Mouse (Mus musculus): ENCODE data around the gene Pcid2. TPM values are rescaled to one million over a fixed set of nuclear protein-coding genes. Genes with fewer than 3 reads are reported as not detected.
"Not testable (repeated sequence)": the region's sequence is repeated elsewhere in the genome, so short reads cannot be mapped to it uniquely, and the experiment has no call there.

Pcid2 gene
- polyA plus RNA-seq (2015; fragmentation: Nextera tagmentation; extraction: Ambion mirVana): 36.4 and 38.4 TPM in 2 replicates

DNA sequence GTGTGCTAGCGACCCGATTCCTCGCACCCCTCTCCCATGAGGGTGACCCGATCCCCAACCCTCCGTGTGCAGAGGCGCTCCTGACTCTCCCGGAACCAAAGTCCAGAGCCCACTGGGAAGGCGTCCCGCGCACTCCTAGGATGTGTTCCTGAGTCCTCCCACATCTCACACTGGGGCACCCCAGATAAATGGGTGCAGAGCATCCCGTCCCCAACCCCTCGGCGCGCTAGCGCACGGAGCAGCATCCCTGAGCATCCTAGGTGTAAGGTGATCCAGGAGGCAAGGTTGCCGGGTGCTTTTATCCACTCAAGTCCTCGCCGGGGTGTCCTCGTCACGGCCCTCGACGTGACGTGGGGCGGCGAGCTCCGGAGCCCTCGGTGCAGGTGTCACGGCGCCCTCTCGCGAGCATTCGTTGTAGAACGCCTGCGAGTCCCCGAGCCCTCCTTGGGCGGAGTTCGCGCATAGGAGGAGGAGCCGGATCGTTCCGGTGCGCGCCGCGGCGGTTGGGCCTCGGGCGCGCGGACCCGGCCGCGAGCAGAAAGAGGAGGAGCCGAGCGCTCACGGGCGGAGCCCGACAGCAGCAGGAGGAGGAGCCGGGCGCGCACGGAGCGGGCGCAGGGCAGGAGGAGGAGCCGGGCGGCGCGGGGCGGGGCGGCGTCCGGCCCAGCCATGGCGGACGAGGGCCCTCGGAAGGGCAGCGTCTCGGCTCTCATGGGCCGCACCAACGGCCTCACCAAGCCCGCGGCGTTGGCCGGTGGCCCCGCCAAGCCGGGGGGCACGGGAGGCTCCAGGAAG is at the start of gene Pcid2, which contains the start of gene Cul4a:
Pcid2 (minus strand) TSS at position 373 of the 795 bp plus-strand sequence.
Cul4a (plus strand) TSS at position 535 of the 795 bp plus-strand sequence.
- Histone ChIP-seq H3K4me1 (replicated peaks; ENCODE audit: control insufficient read depth, insufficient read depth, low read length) (peaks cover 19% of the 10 kb centered on the region), H3K4me3 (ENCODE audit: low read length) (peak within 1 kb of the TSS; percentile 99), H3K27ac (ENCODE audit: low read length) (peak within 1 kb of the TSS; percentile 93), H3K9ac (ENCODE audit: low read length) (peak within 1 kb of the TSS; percentile 98), H3K27me3 (ENCODE audit: control insufficient read depth, insufficient read depth, low read depth, low read length) (no peaks in the 10 kb centered on the region), H3K4me2 (ENCODE audit: low read depth, low read length) (peak within 1 kb of the TSS; percentile 94), H3K9me3 (ENCODE audit: control insufficient read depth, low read length) (no peaks in the 10 kb centered on the region), H3K36me3 (ENCODE audit: control insufficient read depth, insufficient read depth, low read length) (0 out of 2 replicates have a peak, but pooled peaks cover 2% of the 10 kb centered on the region)
- ATAC-seq (ENCODE audit: low read depth): peak; percentile 97
- WGBS: under 1% methylated on average over 73 of the region's 87 CpGs

DNA sequence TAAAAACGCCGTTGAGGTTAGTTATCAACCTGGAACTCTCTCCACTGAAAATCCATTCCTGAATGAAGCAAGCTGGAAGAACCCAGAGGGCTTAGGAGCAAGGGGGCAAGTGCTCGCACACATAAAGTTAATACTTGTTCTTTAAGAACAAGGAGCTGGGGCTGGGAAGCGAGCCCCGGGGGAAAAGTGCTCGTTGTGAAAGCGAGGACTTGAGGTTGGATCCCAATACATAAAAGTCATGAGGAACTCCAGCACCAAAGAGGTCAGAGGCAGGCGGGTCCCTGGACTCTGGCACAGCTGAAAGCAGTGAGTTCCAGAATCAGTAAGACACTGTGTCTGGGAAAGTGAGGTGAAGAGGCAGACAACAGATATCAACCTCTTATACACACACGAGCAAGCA is 48.8 kb upstream of the Pcid2 start:
- no peak overlapping the region for H3K27ac ChIP-seq (ENCODE audit: low read length)
- no peak overlapping the region for H3K4me3 ChIP-seq (ENCODE audit: low read length)
- H3K4me2 ChIP-seq (ENCODE audit: low read depth, low read length): no peak overlapping the region
- no peaks in the 10 kb centered on the region for H3K4me1 ChIP-seq (replicated peaks; ENCODE audit: control insufficient read depth, insufficient read depth, low read length)
- no peak for ATAC-seq (ENCODE audit: low read depth)
- no peaks in the 10 kb centered on the region for H3K9me3 ChIP-seq (ENCODE audit: control insufficient read depth, low read length)
- 77% methylated on average over 9 of the region's 9 CpGs for WGBS
- no peaks in the 10 kb centered on the region; the same call in 1 of the 2 replicates for H3K36me3 ChIP-seq (ENCODE audit: control insufficient read depth, insufficient read depth, low read length)
- no peak overlapping the region for H3K9ac ChIP-seq (ENCODE audit: low read length)
- H3K27me3 ChIP-seq (ENCODE audit: control insufficient read depth, insufficient read depth, low read depth, low read length): no peaks in the 10 kb centered on the region

DNA sequence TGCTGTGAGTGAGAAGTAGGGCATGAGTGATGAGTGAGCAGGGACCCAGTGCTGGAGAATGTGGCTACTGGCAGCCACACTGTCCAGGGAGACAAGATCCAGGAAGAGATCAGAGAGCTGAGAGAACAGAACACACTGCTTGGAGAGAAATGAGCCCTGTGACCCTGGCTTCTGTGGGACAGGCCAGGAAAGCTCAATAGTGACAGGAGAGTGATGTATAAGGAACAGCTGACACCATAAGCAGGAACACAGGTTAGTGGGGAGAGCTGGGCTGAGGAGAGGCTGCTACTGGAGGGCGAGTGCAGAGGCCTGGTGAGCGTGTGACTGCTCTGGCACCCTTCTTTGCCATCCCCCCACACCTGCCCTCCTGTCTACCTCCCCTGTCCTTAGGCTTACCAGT is 45.7 kb upstream of the Pcid2 start:
- no peak for ATAC-seq (ENCODE audit: low read depth)
- Histone ChIP-seq H3K4me3 (ENCODE audit: low read length) (no peak overlapping the region), H3K4me1 (replicated peaks; ENCODE audit: control insufficient read depth, insufficient read depth, low read length) (no peaks in the 10 kb centered on the region), H3K9ac (ENCODE audit: low read length) (no peak overlapping the region), H3K9me3 (ENCODE audit: control insufficient read depth, low read length) (no peaks in the 10 kb centered on the region), H3K27ac (ENCODE audit: low read length) (no peak overlapping the region), H3K36me3 (ENCODE audit: control insufficient read depth, insufficient read depth, low read length) (peaks cover 7% of the 10 kb centered on the region), H3K27me3 (ENCODE audit: control insufficient read depth, insufficient read depth, low read depth, low read length) (no peaks in the 10 kb centered on the region), H3K4me2 (ENCODE audit: low read depth, low read length) (no peak overlapping the region)
- 86% methylated on average over 2 of the region's 2 CpGs for WGBS

DNA sequence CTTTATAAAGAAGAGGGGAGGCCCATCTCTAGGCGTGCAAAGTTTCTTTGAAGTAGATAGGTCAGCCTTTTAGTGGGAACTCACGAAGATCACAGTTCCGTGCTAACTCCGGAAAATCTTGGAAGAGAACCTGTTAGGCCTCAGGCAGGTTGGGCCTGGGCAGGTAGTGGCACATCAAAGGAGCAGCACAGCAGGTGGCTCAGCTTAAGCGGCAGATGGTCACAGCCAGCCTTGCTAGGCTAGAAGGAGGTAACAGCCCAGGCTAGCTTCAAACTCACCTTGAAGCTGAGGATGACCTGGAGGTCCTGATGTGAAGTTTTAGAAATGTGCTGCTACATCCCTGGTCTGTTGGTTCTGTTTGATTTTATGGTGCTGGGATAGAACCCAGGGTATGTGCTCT is 44.6 kb upstream of the Pcid2 start:
- H3K27me3 ChIP-seq (ENCODE audit: control insufficient read depth, insufficient read depth, low read depth, low read length): no peaks in the 10 kb centered on the region
- WGBS: 57% methylated on average over 5 of the region's 5 CpGs
- H3K4me2 ChIP-seq (ENCODE audit: low read depth, low read length): no peak overlapping the region
- no peak overlapping the region for H3K9ac ChIP-seq (ENCODE audit: low read length)
- ATAC-seq (ENCODE audit: low read depth): no peak
- H3K27ac ChIP-seq (ENCODE audit: low read length): no peak overlapping the region
- H3K36me3 ChIP-seq (ENCODE audit: control insufficient read depth, insufficient read depth, low read length): peaks cover 14% of the 10 kb centered on the region
- H3K9me3 ChIP-seq (ENCODE audit: control insufficient read depth, low read length): no peaks in the 10 kb centered on the region
- H3K4me1 ChIP-seq (replicated peaks; ENCODE audit: control insufficient read depth, insufficient read depth, low read length): no peaks in the 10 kb centered on the region
- no peak overlapping the region for H3K4me3 ChIP-seq (ENCODE audit: low read length)

DNA sequence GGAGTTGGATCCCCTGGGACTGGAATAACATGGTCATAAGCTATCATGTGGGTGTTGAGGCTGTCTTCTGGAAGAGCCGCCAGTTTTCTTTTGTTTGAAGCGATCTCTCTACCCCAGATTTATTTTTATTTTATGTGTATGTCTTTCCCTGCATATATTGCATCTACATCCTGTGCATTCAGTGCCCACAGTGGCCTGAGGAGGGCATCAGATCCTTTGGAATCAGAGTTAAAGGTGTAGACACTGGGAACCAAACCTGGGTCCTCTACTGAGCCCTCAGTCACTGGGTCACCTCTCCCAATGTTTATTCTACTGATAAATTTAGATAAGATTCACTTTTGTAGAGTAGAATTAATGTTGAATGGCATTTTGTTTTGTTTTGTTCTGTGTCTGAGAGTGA is 44.0 kb upstream of the Pcid2 start:
- 99% methylated on average over 2 of the region's 2 CpGs for WGBS

DNA sequence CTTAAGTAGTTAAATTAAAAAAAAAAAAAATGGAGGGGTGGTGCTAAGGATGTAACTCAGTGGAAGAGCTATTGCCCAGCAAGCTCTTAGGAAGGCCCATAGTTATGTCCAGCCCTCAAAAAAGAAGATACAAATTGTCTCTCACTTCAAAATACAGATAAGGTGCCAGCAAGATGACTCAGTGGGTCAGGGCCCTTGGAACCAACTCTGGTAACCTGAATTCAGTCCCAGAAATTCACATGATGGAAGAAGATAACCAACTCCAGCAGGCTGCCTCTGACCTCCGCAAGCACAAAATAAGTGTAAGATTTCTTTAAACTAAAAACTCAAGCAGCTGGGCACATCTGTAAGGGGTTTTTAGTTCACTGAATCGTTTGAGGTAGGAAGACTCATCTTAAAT is 43.2 kb upstream of the Pcid2 start:
- Histone ChIP-seq H3K9me3 (ENCODE audit: control insufficient read depth, low read length) (no peaks in the 10 kb centered on the region), H3K36me3 (ENCODE audit: control insufficient read depth, insufficient read depth, low read length) (peaks cover 26% of the 10 kb centered on the region), H3K27me3 (ENCODE audit: control insufficient read depth, insufficient read depth, low read depth, low read length) (no peaks in the 10 kb centered on the region), H3K4me3 (ENCODE audit: low read length) (no peak overlapping the region), H3K4me2 (ENCODE audit: low read depth, low read length) (no peak overlapping the region), H3K27ac (ENCODE audit: low read length) (no peak overlapping the region), H3K4me1 (replicated peaks; ENCODE audit: control insufficient read depth, insufficient read depth, low read length) (no peaks in the 10 kb centered on the region), H3K9ac (ENCODE audit: low read length) (no peak overlapping the region)
- WGBS: 82% methylated on average over 2 of the region's 2 CpGs
- no peak for ATAC-seq (ENCODE audit: low read depth)

More for the DNA sequence above, 44.0 kb upstream of the Pcid2 start:
- Histone ChIP-seq H3K9ac (ENCODE audit: low read length) (no peak overlapping the region), H3K4me1 (replicated peaks; ENCODE audit: control insufficient read depth, insufficient read depth, low read length) (no peaks in the 10 kb centered on the region), H3K4me3 (ENCODE audit: low read length) (no peak overlapping the region), H3K9me3 (ENCODE audit: control insufficient read depth, low read length) (no peaks in the 10 kb centered on the region), H3K27ac (ENCODE audit: low read length) (no peak overlapping the region), H3K4me2 (ENCODE audit: low read depth, low read length) (no peak overlapping the region), H3K27me3 (ENCODE audit: control insufficient read depth, insufficient read depth, low read depth, low read length) (no peaks in the 10 kb centered on the region), H3K36me3 (ENCODE audit: control insufficient read depth, insufficient read depth, low read length) (peaks cover 19% of the 10 kb centered on the region)
- no peak for ATAC-seq (ENCODE audit: low read depth)

DNA sequence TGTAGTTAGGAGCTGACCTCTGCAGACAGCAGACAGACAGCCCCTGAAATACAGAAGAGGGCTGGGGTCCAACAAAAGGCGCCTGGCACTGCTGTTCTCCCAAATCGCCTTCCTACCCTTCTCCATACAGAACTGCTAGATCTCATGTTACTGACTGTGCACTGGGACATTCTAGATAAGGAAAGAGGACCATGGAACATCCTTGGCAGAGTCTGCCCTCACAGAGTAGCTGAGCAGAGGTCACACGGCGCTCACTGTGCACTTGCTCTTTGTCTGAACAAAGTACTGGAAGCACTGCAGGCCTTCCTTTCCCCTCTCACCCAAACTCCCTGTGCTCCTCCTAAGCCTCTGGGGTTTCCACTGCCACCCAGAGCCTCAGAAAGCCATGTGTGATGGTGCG is 36.4 kb upstream of the Pcid2 start:
- 89% methylated on average over 5 of the region's 5 CpGs for WGBS
- ATAC-seq (ENCODE audit: low read depth): no peak
- no peak overlapping the region for H3K27ac ChIP-seq (ENCODE audit: low read length)

DNA sequence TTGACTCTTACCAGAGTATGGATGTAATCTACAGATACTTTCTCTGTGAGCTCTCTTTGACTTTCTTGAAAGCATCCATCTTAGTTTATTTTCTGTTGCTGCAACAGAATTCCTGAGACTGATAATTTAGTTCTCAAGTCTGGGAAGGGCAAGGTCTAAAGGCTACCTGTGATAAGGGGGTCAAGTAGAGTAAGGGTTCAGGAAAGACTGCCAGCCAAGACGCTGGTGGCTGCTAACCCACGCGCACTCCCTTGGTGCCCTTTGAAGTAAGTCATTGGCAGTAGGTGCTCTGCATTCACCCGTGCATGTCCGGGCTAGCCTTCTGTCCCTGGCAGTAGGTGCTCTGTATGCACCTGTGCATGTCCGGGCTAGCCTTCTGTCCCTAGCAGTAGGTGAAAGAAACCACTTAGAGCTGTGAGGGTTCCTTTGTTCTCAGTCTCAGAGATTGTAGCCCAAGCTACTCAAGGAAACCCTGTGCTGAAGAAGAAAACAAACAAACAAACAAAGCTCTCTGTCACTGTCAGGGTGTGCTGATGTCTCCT is 34.5 kb upstream of the Pcid2 start:
- H3K4me3 ChIP-seq (ENCODE audit: low read length): no peak overlapping the region
- 90% methylated on average over 6 of the region's 6 CpGs for WGBS
- no peaks in the 10 kb centered on the region for H3K27me3 ChIP-seq (ENCODE audit: control insufficient read depth, insufficient read depth, low read depth, low read length)
- no peak overlapping the region for H3K27ac ChIP-seq (ENCODE audit: low read length)
- H3K4me2 ChIP-seq (ENCODE audit: low read depth, low read length): no peak overlapping the region
- peaks cover 70% of the 10 kb centered on the region for H3K36me3 ChIP-seq (ENCODE audit: control insufficient read depth, insufficient read depth, low read length)
- no peak for ATAC-seq (ENCODE audit: low read depth)
- H3K9me3 ChIP-seq (ENCODE audit: control insufficient read depth, low read length): no peaks in the 10 kb centered on the region
- no peak overlapping the region for H3K9ac ChIP-seq (ENCODE audit: low read length)
- no peaks in the 10 kb centered on the region for H3K4me1 ChIP-seq (replicated peaks; ENCODE audit: control insufficient read depth, insufficient read depth, low read length)

More for the DNA sequence above, 36.4 kb upstream of the Pcid2 start:
- Histone ChIP-seq H3K9ac (ENCODE audit: low read length) (no peak overlapping the region), H3K27me3 (ENCODE audit: control insufficient read depth, insufficient read depth, low read depth, low read length) (no peaks in the 10 kb centered on the region), H3K4me2 (ENCODE audit: low read depth, low read length) (no peak overlapping the region), H3K4me3 (ENCODE audit: low read length) (no peak overlapping the region), H3K9me3 (ENCODE audit: control insufficient read depth, low read length) (no peaks in the 10 kb centered on the region), H3K4me1 (replicated peaks; ENCODE audit: control insufficient read depth, insufficient read depth, low read length) (no peaks in the 10 kb centered on the region), H3K36me3 (ENCODE audit: control insufficient read depth, insufficient read depth, low read length) (peaks cover 69% of the 10 kb centered on the region)

DNA sequence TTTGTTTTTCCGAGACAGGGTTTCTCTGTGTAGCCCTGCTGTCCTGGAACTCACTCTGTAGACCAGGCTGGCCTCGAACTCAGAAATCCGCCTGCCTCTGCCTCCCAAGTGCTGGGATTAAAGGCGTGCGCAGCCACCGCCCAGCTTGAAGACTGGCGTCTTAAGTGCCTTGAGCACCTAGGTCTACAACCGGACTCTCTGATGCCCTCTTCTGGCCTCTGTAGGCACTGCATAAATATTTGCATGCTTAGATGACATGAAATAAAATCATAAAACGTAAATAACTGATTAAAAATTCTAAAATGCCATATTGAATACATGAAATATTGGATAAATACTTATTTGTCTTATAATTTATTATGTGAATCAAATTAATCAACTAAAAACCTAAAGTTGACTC is 27.0 kb upstream of the Pcid2 start:
- WGBS: 63% methylated on average over 9 of the region's 9 CpGs
- not testable (repeated sequence) for H3K4me1 ChIP-seq (replicated peaks; ENCODE audit: control insufficient read depth, insufficient read depth, low read length); H3K4me3 ChIP-seq (ENCODE audit: low read length); H3K27me3 ChIP-seq (ENCODE audit: control insufficient read depth, insufficient read depth, low read depth, low read length); ATAC-seq (ENCODE audit: low read depth); H3K4me2 ChIP-seq (ENCODE audit: low read depth, low read length); H3K27ac ChIP-seq (ENCODE audit: low read length); H3K9me3 ChIP-seq (ENCODE audit: control insufficient read depth, low read length); H3K9ac ChIP-seq (ENCODE audit: low read length)
- peaks cover 56% of the 10 kb centered on the region for H3K36me3 ChIP-seq (ENCODE audit: control insufficient read depth, insufficient read depth, low read length)

Measured in lung, embryonic 16.5 days (tissue).